Mouse (Mus musculus) liver, embryonic 16.5 days (tissue): Measurements from ENCODE around the gene Vezf1. TPM values are rescaled to one million over a fixed set of nuclear protein-coding genes. Genes with fewer than 3 reads are reported as not detected.

Source experiments
- ATAC-seq: fragments of 200-750 bp; cut with Nextera tagmentation; 2 replicates; pipeline ENCODE4 v1.8.0; 2017; ENCODE audit warnings: low read depth, mild to moderate bottlenecking, moderate number of reproducible peaks, moderate library complexity
- H3K27ac ChIP-seq: fragments of 300-500 bp; sonication (generic); 2 replicates; pipeline ENCODE4 v1.5.1; 2014; ENCODE audit warnings: mild to moderate bottlenecking, low read length
- H3K27me3 ChIP-seq: fragments of 300-500 bp; sonication (generic); 2 replicates; pipeline ENCODE4 v1.6.1; 2014; ENCODE audit warnings: low read depth, low read length, mixed read lengths; ENCODE audit not compliant: control insufficient read depth, insufficient read depth
- H3K36me3 ChIP-seq: fragments of 300-500 bp; sonication (generic); 2 replicates; pipeline ENCODE4 v1.6.1; 2014; ENCODE audit warnings: mild to moderate bottlenecking; ENCODE audit not compliant: control insufficient read depth, insufficient read depth
- H3K4me1 ChIP-seq: fragments of 300-500 bp; sonication (generic); 2 replicates; pipeline ENCODE4 v1.6.1; 2014; ENCODE audit warnings: low read depth, low read length, mixed read lengths; ENCODE audit not compliant: control insufficient read depth
- H3K4me2 ChIP-seq: fragments of 300-500 bp; sonication (generic); 2 replicates; pipeline ENCODE4 v1.6.1; 2014; ENCODE audit warnings: low read depth, low read length, mixed read lengths
- H3K4me3 ChIP-seq: fragments of 300-500 bp; sonication (generic); 2 replicates; pipeline ENCODE4 v1.5.1; 2014; ENCODE audit warnings: low read depth, mild to moderate bottlenecking, low read length
- H3K9ac ChIP-seq: fragments of 300-500 bp; sonication (generic); 2 replicates; pipeline ENCODE4 v1.6.1; 2014; ENCODE audit warnings: low read depth, low read length
- H3K9me3 ChIP-seq: fragments of 300-500 bp; sonication (generic); replicated peaks from 2 replicates; pipeline ENCODE4 v1.6.1; 2016; ENCODE audit warnings: low read length; ENCODE audit not compliant: control insufficient read depth
- WGBS: fragments of 180-500 bp; shearing (Covaris S2); extraction: QIAGEN DNeasy Blood & Tissue Kit; methylation state at CpG from one replicate; pipeline ENCODE4 v1.1.7; 2014; ENCODE audit not compliant: insufficient replicate concordance; 5-methylcytosine and 5-hydroxymethylcytosine counted together
- polyA plus RNA-seq: library from polyadenylated mRNA; unstranded; fragments of >200 nt; fragmentation: Nextera tagmentation; extraction: Ambion mirVana; gene quantifications from 2 replicates; pipeline ENCODE4 v1.2.1, GENCODE M21; 2015

Gene Vezf1
- polyA plus RNA-seq, 1 experiment from 2014 or later, result 7.7 TPM

DNA sequence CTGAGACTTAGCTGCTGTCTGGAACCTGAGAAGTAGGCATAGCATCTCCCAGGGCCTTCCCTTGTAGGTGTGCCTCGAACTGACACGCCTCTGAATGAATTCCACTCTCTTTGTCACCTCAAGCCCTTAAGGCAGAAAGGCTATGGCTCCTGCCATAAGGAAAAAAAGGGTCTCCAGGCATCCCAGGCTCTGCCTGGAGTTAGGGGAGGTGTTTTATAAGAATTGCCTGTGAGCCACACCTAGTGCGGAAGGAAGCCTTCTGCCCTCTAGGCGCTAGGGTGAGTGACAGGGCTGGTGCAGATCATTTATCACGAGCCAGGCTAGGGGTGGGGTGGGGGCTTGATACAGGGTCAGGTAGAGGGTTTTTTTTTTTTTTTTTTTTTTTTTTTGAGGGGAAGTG, 54.9 kb downstream of the Vezf1 start:
- ATAC-seq, result no peak
- no peak overlapping the region for H3K4me2 ChIP-seq
- no peaks in the 10 kb centered on the region for H3K27me3 ChIP-seq
- H3K4me1 ChIP-seq, result no peaks in the 10 kb centered on the region
- no peak overlapping the region for H3K9ac ChIP-seq
- no peak overlapping the region for H3K4me3 ChIP-seq
- H3K27ac ChIP-seq, result no peak overlapping the region
- no peaks in the 10 kb centered on the region for H3K36me3 ChIP-seq
- no peaks in the 10 kb centered on the region for H3K9me3 ChIP-seq
- 40% methylated on average over 5 of the region's 5 CpGs for WGBS

DNA sequence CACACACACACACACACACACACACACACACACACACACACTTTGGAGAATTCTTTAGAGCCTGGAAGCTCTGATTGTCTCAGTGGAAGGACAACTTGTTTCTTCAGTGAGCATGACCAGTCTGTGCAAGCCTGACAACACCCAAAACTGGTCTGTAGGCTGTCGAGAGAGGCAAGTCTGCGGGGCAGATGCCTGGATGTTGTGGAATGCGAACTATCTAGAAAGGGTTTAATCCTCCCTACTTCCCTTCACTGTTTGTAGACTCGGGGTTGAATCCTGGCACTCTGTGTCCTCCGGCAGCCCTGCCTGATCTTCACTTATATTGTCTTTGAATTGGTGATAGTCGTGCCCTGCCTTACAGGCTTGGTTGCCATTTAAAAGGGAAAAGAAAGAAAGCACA, 55.7 kb downstream of the Vezf1 start:
- Histone ChIP-seq H3K27me3 (no peaks in the 10 kb centered on the region), H3K9ac (no peak overlapping the region), H3K36me3 (no peaks in the 10 kb centered on the region), H3K9me3 (no peaks in the 10 kb centered on the region), H3K4me2 (no peak overlapping the region), H3K4me3 (no peak overlapping the region), H3K4me1 (no peaks in the 10 kb centered on the region), H3K27ac (no peak overlapping the region)
- 46% methylated on average over 6 of the region's 6 CpGs for WGBS
- ATAC-seq, result no peak

DNA sequence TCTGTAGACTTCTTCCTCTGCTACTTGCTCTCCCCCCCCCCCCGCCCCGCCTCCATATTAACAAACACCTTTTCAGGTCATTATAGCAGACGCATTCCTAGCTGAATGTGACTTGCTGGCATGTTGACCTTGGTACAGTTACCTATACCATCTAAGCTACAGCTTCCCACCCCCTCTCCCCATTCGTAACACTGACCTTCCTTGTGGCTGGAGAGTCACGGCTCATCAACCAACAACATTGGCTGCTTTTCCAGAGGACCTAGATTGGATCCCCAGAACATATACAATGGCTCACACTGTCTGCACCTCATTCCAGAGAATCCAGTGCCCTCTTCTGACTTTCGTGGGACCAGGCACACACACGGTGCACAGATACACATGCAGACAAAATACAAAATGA, 57.4 kb downstream of the Vezf1 start:
- no peak overlapping the region for H3K4me2 ChIP-seq
- no peaks in the 10 kb centered on the region for H3K4me1 ChIP-seq
- no peak for ATAC-seq
- no peak overlapping the region for H3K4me3 ChIP-seq
- WGBS, result 64% methylated on average over 6 of the region's 7 CpGs
- H3K27me3 ChIP-seq, result no peaks in the 10 kb centered on the region
- H3K27ac ChIP-seq, result no peak overlapping the region
- H3K9me3 ChIP-seq, result no peaks in the 10 kb centered on the region
- H3K36me3 ChIP-seq, result no peaks in the 10 kb centered on the region
- no peak overlapping the region for H3K9ac ChIP-seq

DNA sequence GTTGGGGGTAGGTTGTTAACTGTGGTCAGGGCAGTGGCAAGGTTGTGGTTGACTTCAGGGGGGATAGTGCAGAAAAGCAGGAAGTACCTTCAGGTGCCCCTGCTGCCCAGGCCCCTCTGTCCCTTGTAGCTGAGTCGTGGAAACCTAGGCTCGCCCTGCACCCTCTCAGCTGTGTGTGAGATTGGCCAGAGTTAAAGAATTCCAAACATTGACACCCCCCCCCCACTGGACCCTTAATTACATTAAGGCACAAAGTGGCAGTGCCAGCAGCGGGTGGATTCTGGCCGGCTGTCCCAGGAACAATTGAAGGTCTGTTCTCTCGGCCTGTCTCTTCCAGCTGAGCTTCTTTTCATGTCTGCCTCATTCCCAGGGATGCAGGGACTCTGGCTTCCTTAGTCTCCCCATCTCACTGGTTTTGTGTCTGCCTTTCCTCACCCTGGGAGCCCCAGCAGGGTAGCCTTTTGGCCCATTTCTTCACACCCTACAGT, 58.3 kb downstream of the Vezf1 start:
- Histone ChIP-seq H3K36me3 (no peaks in the 10 kb centered on the region), H3K4me2 (no peak overlapping the region), H3K4me3 (no peak overlapping the region), H3K9me3 (no peaks in the 10 kb centered on the region), H3K9ac (no peak overlapping the region), H3K4me1 (no peaks in the 10 kb centered on the region), H3K27ac (no peak overlapping the region), H3K27me3 (no peaks in the 10 kb centered on the region)
- 39% methylated on average over 5 of the region's 5 CpGs for WGBS
- ATAC-seq, result no peak

DNA sequence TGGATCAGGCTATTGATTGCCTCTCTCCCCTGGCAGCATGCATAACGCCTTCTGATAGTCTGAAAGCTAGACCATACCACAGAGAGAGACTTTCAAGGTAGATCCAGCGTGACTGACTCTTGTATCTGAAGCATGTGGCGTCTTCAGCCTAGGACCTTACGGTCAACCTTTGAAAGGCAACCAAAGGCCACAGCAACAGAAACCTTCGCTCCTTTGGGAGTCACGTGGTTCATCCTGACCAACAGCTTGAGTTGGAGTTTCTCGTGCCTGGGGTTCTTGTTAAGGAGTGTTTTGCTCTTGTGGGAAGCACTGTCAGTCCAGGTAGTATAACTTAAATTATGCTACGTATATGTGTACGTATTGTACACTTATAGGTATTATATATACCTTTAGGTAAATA, 60.4 kb downstream of the Vezf1 start:
- Histone ChIP-seq H3K27ac (no peak overlapping the region), H3K9me3 (no peaks in the 10 kb centered on the region), H3K9ac (no peak overlapping the region), H3K4me2 (no peak overlapping the region), H3K4me3 (no peak overlapping the region), H3K27me3 (no peaks in the 10 kb centered on the region), H3K4me1 (no peaks in the 10 kb centered on the region; the same call in 1 of the 2 replicates), H3K36me3 (no peaks in the 10 kb centered on the region)
- 69% methylated on average over 9 of the region's 9 CpGs for WGBS
- no peak for ATAC-seq

DNA sequence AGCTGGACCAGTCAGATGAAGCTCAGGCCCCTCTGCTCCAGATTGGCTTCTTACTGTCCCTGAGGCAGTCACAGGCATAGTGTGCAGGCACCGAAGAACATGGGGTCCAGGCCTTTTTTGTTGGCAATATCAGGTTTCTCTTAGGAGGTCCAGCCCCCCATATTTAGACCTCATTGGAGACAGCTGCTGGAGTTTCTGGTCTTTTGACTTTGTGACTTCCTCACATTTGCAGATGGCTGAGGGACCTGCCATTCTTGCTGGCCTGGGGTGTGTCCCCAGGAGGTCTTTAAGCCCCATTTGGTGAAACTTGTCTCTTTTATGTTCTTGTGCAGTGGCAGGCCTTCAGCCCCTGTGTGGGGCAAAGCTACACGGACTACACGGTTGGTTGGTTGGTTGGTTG, 61.2 kb downstream of the Vezf1 start:
- Histone ChIP-seq H3K27me3 (no peaks in the 10 kb centered on the region), H3K4me3 (no peak overlapping the region), H3K36me3 (no peaks in the 10 kb centered on the region), H3K27ac (no peak overlapping the region), H3K4me2 (no peak overlapping the region), H3K9ac (no peak overlapping the region), H3K4me1 (no peaks in the 10 kb centered on the region; the same call in 1 of the 2 replicates), H3K9me3 (no peaks in the 10 kb centered on the region)
- ATAC-seq, result no peak
- WGBS, result 65% methylated on average over 3 of the region's 3 CpGs

DNA sequence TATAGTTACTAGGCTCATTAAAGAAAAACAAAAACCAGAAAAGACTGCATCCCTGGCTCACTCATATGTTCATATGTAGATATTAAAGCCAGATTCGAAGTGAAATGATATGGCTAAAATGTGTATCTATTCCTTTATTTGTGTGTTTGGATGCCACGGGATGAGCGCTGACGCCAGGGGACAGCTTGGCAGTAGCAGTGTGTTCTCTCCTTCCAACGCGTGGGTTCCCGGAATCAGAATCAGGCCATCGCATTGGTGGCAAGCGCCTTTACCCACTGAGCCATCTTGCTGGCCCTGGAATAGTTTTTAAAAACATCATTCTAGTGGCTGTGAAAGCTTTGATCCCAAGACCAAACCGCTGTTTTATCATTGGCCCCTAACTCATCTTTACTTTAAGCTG, 61.9 kb downstream of the Vezf1 start:
- no peaks in the 10 kb centered on the region for H3K36me3 ChIP-seq
- no peaks in the 10 kb centered on the region; the same call in 1 of the 2 replicates for H3K4me1 ChIP-seq
- no peak overlapping the region for H3K4me2 ChIP-seq
- 83% methylated on average over 10 of the region's 10 CpGs for WGBS
- H3K9me3 ChIP-seq, result no peaks in the 10 kb centered on the region
- ATAC-seq, result no peak
- H3K4me3 ChIP-seq, result no peak overlapping the region
- no peak overlapping the region for H3K27ac ChIP-seq
- no peak overlapping the region for H3K9ac ChIP-seq
- no peaks in the 10 kb centered on the region for H3K27me3 ChIP-seq

DNA sequence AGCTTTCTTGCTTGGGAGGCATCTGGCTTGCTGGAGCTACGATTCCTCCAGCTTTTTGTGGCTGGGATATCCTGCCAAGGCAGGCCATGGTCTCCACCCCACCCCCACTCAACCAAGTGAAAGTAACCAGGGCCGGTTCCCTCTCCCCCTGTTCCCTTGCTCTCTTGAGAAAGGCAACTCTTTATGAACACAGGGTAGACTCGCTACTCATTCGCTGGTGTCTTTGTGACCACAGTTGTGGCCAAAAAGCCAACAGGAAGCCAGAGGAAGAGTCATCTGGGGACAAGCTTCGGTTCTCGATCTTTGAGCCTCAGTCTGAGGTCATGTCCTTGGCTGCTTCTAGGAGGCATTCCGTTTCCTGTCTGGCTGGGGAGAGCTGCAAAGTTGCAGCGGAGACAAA, 63.8 kb downstream of the Vezf1 start:
- H3K4me2 ChIP-seq, result 0 out of 2 replicates have a peak overlapping the region, but pooled peaks have one; percentile 17
- no peak overlapping the region for H3K4me3 ChIP-seq
- H3K9ac ChIP-seq, result no peak overlapping the region
- no peaks in the 10 kb centered on the region for H3K9me3 ChIP-seq
- H3K36me3 ChIP-seq, result no peaks in the 10 kb centered on the region
- H3K27ac ChIP-seq, result no peak overlapping the region
- ATAC-seq, result no peak
- no peaks in the 10 kb centered on the region for H3K27me3 ChIP-seq
- no peaks in the 10 kb centered on the region; the same call in 1 of the 2 replicates for H3K4me1 ChIP-seq
- WGBS, result 9% methylated on average over 8 of the region's 8 CpGs
